Mouse (Mus musculus): ENCODE results near the gene Ppfia4. TPM values are rescaled to one million over a fixed set of nuclear protein-coding genes. Genes with fewer than 3 reads are reported as not detected.
A peak's percentile ranks its signal among the peaks of the same experiment; 100 is the strongest.

The Ppfia4 gene
- total RNA-seq, 2 experiments from 2014 or later: 11.2 to 13.7 TPM

DNA sequence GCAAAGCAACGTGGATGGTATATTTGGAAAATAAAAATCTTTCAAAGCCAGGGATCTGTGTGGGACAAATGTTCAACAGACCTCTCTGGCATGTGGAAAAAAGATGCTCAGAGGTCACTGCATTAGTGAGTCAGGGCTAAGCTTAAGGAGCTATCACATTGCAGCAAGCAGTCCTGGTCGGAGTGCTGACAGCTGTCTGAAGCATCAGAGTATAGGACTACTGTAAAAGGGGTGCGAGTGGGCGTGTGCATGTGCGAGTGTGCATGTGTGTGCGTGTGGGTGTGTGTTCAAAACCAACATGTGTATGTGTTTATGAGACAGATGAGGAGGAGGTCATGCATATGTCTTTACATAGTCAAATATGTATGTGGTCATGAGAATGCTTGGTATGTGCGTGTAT lies 6.4 kb upstream of the Ppfia4 start:
- DNase-seq: no peak

DNA sequence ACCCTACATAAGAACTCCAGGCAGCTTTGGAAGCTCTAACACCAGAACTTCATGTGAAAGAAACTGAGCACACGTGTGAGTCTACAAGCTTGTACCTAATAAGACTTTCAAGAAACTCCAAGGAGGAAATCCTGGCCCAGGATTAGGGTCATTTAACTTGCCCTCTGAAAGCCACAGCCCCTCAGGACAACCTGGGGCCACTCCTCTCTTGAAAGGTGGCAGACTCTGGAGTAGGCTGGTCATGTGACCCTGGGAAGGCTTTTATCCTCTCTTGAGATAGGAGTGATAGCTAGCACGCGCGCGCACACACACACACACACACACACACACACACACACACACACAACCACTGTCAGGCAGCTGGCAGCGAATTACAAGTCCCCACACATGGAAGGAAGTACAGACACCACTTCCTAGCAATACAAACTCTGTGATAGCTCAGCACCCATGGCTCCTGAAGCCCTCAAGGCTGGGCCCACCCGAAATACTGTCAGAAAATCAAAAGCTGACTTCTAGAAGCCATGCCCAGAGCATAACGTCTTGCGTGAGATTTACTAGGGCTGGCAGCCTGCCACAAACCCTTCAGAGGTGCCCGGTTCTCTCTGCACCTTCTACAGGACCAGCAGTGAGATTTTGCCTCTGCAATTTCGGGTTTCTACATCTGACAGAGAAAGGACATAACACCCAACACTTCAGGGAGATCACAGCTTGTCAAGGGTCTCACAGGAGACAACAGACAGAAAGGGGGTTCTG lies 4.4 kb upstream of the Ppfia4 start:
- DNase-seq: peak; percentile 28

DNA sequence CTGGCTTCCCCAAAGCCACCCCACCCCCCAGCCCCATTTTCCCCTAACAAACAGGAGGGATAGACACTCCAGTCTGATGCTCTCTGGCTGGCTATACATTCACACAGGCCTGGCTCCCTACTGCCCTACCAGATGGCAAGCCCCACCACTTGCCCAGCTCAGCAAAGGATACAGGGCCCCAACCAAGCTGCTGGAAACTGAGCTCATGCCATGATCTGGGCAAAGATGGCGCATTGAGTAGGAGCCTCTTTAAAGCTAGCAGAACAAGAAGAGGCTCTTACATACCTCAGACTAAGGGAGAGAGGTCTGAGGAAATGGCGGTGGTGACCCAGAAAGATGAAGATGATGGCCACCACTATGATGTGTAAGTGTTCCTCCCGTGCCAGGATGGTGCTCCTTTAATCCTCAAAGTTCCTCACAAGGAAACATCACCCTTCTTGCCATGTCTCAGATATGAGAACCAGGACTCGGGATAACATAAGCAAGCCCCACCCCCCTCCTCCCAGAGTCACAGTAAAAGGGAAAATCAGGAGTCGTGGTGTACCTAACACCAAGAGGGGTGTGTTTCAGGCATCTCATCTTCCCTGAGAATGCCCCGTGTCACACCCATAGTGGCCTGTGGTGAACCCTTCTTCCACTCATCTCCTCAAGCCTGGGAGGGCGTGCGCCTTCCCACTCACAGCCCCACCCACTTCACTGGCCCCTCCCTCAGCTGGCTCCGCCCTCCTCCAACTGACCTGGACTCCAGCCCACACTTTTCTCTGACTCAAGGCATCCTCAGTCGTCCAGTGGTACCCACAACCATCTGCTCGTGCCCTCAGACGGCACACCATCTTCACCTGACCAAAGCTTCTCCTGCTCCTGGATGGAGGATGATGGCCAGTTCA lies 3.4 kb upstream of the Ppfia4 start:
- peak; percentile 8 for DNase-seq

DNA sequence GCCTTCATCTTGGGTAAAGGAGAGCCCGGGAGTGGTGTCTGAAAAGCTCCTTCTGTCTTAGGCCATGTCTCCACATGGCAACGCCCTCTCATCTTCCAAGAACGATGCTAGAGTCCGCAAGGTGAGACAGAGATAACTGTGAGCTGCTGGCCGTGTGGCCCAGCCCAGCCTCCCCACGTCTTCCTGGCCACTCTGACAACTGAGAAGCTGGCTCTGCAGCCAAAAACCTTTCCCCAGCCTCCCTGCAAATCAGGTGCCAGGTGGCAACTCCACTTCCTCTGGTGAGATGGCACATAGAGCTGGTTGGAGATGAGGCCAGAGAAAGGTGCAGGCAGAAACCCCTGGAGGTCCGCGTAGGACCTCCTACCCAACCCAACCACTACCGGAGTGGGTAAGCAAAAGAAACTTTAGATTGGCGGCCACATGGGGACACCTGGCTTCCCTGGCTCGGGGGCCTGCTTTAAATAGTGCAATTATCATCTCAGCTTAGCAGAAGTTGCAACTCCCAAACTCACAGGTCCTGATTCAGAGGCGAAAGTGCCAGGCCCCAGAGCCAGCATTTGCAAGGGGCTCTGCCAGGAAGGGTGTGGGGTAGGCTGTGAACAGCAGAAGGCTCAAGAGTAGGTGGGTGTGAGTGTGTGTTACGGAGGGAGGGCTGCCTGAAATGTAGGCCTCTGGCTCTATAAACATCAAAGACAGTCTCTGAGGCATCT lies 2.6 kb upstream of the Ppfia4 start:
- DNase-seq: no peak

DNA sequence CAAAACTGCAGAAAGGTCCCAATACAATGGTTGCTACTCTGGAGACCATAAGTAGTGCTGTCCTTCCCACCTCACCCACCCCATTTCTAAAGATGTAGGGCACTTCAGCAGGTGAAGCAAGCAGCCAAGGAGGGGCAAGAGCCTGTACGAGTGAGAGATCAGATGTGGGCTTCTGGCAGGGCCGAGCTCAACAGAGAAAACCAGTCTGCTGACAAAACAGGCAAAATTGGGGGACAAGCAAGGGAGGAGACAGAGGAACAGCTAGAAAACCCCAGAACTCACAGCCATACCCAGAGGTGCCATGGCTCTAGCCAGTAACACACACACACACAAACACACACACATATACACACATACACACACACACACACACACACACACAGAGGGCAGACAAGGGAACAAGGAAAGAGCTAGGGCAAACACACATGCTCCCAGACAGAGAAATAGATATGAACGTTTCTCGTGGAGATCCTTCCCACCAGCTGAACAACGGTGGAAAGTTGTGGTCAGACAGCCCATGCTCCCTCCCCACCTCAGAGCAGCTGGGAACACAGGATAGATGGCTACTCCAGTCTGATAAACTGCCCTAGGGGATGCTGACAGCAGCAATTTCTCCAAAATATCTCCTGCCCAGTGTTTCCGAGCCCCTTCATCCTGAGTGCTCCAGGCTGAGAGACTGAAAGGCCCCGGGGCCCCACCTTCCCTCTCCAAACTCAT lies 1.5 kb upstream of the Ppfia4 start:
- DNase-seq: no peak

DNA sequence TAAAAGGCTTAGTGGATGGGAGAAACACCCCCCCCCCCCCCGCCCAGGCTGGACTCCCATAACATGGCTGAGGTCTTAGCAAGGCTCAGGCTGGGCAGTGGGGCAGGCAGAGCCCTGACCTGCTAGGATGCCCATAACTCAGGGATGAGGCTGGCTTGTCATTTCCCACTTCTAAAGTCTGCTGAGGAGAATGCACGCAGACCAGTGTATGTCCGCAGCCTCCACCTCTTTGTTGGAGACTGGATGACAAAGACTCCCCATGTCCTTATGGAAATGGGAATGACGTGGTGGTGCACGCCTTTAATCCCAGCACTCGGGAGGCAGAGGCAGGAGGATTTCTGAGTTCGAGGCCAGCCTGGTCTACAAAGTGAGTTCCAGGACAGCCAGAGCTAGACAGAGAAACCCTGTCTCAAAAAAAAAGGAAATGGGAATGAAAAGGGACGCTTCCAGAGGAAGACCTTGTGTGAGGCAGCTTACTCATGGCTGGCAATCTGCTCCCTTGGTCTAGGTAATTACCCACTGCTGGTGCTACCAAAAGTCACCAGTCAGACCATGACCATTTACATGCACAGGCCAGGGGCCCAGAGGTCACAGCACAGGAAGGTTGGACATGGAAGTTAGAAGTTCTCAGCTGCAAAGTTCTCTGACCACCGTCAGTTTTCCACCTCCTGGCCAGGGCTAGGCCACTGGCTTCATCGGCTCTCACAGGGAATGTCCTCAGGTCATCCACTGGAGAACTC lies 813 bp upstream of the Ppfia4 start:
- peak; percentile 11 for DNase-seq

DNA sequence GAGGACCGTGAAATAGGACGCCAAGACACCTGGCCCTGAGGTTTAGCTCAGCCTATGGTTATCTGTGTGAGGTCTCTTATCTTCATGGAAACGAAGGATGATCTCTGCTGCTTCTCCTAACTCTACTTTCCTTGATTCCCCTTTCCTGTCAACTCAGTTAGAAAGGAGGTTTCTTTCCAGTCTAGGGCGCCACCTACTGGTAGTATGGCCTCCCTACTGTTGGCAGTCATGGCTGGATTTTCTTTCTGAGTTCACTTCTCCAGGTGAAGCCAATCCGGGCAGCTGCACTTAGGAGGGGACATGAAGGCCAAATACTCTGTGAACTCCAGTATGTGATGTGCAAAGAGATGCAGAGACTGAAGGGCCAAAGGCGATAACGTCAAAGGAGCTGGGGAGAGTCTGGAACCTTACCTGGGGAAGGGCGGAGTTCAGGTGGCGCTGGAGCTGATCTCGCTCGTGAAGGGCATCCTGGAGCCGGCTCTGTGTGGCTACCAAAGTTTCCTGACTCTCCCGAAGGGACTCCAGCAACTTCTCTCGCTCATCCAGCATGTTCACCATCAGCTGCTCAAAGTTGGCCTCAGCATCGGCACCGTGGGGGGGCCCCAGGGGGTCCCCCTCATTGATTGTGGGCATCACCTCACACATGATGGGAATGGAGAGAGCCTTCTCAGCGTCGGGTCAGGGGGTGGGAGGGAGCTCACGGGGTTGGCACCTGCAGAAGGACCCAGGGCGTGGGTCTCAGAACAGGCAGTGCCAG lies 671 bp downstream of the Ppfia4 start:
- DNase-seq: peak; percentile 88

DNA sequence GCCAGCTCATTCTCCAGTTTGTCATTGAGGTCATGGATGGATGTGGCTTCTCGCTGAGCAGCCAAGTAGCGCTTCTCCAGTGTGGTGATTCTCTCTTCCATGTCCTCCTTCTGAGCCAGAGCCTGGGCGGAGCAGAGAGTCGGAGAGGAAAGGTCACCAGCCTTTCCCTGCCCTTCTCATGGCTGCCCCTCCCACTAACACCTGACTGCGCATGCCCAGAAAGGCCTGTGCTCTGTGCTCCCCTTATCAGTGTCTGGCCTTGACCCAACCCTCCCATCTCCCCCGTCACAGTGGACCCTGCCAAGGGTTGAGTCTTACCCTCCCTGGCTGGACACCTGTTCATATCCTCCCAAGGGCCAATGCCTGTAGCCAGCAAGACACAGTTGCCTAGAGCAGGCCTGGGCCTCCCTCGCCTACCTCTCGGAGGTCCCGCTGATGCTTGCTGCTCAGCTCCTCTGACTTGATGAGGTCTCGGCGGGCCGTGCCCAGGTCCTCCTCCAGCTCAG lies 5.8 kb downstream of the Ppfia4 start:
- no peak for DNase-seq

DNA sequence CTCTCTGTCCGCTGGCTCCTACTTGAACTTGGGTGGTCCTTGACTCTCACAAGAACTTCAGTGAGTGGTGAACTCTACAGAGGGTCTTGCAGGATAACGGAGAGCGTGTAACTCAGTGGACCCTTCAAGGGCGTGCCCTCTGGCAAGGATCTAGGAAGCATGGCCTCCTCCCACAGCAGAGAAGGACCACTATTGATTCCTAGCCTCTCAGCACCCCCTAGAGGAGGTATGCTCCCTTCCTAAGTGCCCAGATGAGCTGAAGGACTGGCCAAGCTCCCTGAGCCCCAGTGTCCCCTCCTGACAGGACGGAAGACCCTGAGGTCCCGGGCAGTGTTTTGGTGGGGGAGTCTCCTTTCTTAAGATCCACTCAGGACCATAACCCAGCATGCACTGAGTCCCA lies 10.1 kb downstream of the Ppfia4 start:
- DNase-seq: peak; percentile 57

DNA sequence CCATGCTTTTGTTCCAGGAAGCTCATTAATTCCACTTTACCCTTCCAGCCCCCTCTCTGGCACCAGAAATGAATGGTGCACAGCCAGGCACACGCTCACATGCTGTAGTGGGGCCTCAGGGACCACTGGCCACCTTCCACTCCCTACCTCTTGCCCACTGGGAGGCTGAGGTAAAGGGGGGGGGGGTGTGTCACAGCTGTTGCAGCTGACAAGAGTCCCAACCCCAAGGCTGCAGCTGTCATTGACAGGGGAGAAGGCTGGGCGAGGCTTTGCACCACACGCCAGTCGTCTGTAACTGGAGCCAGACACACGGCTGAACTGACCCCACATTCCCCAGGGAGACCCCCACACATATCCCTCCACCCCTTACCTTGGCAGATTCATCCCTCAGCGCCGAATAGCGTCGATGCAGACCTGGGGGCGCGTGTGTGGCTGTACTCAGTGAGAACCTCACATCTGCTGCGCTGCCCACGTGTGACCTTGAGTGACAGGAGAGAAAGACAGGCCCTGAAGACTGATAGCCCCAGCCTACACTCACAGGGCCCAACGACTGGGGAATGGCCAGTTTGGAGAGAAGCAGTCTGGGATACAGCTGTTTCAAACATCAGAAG lies 11.9 kb downstream of the Ppfia4 start:
- no peak for DNase-seq

DNA sequence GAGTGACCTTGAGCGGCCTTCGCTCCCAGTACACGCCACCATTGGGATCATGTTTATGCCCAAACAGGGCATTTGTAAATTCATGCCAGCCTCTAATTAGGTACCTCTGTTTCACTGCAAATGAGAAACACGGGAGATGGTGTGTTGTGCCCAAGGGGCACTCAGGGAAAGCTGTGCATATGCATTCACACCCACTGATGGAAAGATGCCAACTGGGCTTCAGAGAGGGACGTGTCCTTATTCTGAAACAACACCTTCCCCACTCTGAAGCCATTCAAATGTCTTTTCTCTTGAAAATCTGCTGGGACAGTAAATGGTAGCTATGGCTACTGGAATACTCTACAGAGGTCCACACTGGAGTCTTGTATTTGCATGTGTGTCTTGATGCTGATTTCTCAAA lies 14.5 kb downstream of the Ppfia4 start:
- no peak for DNase-seq

DNA sequence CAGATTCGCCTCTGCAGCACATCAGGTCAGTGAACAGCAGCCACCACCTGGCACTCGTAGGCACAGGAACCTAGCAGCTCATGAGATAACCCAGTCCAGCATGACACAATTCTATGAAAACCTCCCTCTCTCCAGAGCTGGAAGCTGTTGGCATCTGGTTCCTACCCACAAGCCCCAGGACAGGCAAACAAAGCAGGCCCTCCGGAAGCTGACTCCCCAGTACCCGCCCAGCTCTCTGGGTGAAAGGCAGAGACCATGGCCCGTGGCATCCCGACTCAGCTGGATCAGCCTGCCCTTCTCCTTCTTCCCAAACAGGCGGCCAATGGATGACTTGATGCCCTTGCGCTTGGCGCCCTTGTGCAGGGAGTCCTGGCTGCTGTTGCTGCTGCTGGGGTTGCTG lies 16.4 kb downstream of the Ppfia4 start:
- no peak for DNase-seq

DNA sequence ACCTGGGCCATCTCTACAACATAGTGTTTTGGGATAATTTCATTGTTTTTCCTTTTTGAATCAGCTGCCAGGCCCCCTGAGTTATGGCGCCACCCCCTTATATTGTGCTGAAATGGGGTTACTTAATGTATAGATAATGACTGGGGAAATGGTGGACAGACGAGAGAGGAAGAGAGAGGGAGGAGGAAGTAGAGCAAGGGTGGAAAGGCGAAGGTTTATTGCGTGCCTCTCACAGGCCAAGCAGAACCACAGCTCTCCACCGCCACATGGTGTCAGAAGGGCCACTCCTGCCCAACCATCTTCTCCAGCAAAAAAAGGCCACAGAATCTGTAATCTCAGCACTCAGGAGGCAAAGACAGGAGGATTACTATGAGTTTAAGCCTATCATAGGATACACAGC lies 17.5 kb downstream of the Ppfia4 start:
- DNase-seq: no peak

DNA sequence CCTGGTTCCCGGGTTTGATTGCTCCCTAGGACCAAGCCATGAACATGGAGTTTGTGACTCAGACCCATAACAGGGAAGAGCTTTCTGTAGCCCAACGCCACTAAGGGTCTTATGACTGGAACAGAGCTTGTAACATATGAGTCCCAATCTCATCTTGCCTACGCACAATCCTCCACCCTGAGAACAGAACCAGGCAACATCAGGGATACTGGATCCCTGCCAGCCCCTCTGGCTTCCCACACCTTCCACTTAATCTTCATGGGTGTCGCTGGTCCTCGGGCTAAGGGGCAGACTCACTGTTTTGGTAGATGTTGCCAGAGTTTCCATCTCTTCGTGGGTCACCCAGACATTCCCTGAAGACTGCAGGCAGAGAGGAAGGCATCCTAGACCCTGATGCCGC lies 21.0 kb downstream of the Ppfia4 start:
- DNase-seq: no peak

DNA sequence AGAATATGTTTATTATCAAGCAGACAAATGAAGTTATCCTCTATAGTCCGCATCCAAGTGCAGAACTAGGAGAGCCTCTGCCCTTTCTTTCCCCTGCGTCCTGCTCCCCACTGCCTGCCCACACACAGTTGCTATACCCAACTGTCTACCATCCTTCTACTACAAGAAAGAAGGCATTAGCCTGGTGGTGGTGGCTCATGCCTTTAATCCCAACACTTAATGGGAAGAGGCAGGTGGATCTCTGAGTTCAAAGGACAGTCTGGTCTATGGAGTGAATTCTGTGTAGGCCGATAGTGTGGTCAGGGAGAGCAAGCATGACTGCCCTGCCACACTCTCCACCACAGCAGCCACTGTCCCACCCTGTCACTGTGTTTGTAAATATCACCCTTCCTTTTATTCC lies 22.0 kb downstream of the Ppfia4 start:
- DNase-seq: no peak

DNA sequence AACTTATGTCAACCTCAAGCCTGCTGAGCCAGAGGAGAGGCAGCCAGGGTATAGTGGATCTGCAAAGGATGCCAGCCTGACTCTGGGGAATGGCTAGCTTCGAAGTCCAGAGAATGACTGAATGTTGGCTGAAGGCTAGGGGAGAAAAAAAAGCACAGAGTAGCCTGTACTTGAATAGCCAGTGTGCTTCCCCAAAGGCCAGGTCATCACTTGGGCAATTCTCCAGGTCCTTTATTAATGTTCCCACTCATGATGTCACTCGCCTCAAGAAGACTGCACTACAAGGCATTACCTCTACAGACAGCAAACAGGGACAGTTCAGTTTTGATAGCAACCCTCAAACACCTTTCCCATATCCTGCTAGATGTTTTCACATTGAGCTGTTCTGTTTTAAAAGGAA lies 22.4 kb downstream of the Ppfia4 start:
- DNase-seq: no peak

DNA sequence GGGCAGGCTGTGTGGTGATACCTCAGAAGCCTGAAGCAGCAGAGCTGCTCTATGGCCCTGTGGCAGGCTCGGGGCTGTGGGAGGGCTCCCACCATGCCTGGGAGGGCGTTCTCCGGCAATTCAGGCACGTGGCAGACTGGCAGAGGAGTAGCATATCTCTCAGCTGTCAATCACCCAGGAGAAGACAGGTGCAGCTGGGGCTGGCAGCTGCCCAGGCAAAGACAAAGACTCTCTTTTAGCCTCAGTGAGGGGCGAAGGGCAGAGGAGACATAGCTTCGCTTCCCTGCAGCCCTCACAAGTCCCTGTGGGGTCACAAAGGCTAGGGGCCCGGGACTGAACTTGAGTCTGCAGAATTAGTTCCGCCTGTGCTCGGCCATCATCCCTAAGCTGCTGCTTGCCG lies 25.3 kb downstream of the Ppfia4 start:
- DNase-seq: peak; percentile 55

DNA sequence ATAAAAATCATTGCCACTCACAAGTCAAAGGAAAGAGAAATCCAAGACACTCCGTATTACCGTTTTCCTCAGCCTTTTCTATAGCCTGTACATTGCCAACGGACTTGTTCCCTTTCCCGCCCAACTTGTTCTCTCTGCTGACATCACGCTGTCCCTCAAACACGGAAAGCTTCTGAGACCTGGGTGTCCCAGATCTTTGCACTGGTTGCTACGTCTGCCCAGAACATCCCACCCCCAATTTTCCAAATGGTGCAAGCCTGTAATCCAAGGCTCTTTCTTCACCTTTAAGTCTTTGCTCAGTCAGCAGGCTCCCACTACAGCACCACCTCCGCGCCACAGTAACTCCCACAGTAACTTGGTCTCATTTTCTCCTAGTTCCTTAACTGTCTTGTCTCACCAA lies 27.8 kb downstream of the Ppfia4 start:
- no peak for DNase-seq

DNA sequence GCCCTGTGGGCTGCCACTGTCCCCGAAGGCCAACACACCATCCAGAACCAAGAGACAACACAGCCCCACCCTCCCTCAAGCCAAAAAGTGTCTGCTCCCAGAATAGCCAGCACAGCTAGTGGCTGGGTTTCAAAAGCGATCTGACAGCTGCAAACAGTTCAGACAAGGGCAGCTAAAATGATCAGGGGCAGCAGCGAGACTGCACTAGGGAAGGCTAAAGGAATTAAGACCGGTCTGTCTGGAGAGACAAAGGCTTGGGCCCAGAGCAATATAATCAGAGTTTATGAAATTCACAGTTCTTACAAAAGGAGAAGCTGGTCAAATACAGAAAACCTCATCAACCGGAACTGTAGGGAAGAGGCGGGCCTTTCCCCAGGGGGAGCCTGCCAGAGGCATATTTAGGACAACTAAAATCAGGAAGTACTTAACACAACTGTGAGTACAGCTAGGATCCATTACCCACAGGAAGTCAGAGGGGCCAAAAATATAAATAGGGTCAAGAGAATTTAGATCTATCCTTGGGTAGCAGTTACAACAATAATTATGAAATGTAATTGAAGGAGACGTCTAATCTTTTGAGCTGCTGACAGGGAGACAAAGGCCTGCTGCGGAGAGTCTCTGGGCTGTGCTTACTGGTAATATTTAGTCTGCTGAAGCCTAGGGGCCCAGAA lies 30.0 kb downstream of the Ppfia4 start:
- DNase-seq: peak; percentile 68
